Mouse (Mus musculus) neutrophil, adult 5-6 weeks (primary cell): ENCODE measurements around the gene Bcl2. TPM values are rescaled to one million over a fixed set of nuclear protein-coding genes. Genes with fewer than 3 reads are reported as not detected.

Experiments
- ATAC-seq: fragments of 151-379, 151-347 bp; 2 replicates; pipeline ENCODE4 v1.8.0; 2017; ENCODE audit warnings: mild to moderate bottlenecking, moderate TSS enrichment; ENCODE audit not compliant: insufficient number of reproducible peaks, poor library complexity, low FRiP score, severe bottlenecking; ENCODE audit errors: extremely low read depth
- total RNA-seq: library from RNA; stranded (forward); fragments of 200-1000 nt; gene quantifications from 2 replicates; pipeline ENCODE4 v1.2.3, GENCODE M21; 2017

Bcl2 gene
- total RNA-seq, 1 experiment from 2014 or later = 39.3 TPM

DNA sequence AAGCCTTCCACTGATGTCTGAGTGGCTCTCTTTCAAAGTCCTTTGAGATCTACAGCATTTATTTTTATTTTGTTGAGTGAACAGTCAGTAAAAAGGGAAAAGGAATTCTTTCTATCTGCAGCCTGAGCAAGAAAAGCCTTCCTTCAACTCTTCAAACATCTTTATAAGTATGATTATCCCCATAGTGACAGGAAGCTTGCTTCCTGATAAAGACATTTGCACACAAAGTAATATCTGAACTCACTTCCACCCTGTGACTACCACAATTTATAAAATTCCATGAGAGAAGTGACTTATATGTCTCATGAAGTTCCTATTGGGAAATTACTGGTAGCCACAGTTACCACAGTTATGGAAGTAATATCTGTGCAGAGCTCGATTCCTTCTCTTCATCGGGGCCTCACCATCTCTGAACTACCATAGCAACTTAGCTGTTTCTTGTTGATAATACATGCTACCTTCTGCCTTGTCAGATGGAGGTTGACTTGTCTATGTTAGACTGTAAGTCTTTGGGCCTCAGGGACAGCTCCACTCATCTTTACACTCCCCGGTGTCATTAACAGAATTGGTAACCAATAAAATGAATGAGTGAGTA is 82.1 kb downstream of the Bcl2 start:
- no peak for ATAC-seq

DNA sequence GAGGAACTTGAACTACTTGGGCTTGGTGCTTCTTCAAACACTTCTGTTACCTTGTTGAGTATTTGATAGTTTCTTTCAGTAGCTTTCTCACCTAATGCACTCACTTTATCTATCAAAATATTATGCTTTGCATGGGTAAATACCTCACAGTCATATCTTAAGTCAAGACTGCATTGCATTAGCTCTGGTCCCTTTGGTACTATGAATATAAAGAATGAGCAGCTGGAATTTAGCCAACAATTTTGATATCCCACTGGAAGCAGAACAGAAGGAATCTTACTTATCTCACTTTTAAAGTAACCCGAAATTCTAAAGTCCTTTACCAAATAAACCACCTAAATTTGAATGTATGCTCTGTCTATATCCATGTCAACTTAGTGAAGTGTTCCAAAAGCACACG is 83.1 kb downstream of the Bcl2 start:
- no peak for ATAC-seq

DNA sequence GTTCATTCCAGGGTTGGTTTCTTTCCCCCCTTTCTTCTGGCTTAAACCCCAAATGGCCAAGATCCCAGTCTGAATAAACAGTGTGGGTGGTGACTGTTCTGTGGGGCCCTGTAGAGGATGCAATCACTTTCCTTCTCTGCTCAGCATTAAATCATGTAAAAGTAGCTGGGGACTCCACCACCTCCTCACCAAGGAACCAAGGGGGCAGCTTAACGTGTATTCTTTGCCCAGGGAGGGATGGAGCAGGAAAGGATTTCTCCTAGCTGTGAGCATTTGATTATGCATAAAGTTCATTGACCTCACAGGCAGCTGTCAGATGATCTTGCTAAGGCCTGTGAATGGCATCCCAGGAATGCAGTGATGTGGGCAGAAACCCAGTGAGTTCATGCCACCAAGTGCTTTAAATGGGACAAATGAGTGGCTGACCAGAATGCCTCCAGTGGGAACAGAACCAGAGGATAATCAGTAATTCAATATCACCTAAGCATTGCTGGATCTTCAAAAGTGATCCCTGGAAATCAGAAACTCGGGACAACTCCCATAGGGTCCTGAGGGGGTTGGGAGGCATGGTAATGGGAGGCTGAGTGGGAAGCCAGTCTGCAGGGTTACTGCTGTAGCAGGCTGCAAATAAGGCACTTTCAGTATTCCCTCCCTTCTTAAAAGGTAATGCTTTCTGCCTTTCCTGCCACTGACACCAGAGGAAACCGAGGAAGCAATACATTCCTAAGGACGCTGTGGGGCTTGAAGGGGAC is 84.0 kb downstream of the Bcl2 start:
- ATAC-seq = no peak

DNA sequence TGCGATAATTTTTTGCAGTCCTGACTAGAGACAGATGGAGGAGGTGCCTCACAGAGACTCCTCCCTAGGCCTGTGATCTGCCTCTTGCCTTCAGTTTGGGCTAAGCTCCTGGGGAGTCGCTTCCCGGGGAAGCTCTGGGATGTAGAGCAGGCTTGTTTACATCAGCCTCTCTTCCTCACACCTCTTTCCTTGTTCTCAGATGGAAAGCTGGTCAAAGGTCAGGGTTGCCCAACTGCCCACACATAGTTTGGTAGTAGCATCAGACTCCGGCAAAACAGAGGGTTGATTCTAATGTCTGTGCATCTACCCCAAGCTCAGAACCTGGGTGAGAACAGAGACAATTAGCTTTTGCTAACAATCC is 84.6 kb downstream of the Bcl2 start:
- no peak for ATAC-seq

DNA sequence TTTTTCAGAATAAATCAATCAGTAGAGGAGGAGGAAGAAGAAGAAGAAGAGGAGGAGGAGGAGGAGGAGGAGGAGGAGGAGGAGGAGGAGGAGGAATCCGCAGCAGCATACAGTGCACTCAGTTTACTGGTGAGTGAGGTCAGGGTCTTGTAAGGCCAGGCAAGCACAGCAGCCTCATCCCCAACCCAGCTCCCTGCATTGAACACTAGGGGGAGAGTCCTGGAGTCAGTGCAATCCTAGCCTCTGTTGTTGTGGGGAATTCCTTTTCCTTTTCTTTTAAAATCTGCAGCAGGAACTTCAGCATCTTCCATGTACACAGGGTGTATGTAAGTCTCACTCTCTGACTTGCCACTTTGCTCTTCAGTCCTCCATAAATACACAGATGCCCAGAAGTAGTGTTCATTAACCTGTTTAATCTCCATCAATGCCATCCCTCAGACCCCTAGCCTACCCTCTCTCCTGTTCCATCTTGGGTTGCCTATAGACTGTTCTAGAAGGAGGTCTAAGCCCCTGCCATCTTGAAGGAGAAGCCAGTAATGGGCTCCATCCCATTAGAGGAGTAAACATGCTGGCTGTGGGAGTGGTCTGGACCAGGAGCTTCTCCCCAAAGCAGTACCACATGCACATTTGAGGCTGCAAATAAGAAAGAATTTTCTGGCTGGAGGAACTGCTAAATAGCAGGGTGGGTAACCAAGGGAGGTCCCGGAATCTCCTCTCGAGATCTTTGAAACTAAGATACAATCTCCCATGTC is 85.2 kb downstream of the Bcl2 start:
- ATAC-seq = no peak

DNA sequence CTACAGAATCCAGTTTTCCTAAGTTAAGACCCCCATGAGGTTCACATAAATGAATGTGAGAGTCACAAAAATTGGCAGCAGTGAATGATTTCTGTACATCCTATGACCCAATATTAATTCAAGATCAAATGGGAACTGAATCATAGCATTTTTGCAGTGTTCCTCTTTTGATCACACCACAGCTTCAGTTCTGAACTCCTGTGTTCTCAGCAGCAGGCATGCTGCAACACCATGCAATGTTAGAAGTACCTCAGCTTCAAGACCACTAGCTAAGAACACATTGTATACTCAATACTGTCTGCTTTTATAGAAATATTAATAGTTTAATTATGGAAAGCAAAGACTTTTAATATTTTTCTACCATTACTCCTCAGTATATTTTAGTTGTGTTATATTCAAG is 85.8 kb downstream of the Bcl2 start:
- ATAC-seq = no peak

DNA sequence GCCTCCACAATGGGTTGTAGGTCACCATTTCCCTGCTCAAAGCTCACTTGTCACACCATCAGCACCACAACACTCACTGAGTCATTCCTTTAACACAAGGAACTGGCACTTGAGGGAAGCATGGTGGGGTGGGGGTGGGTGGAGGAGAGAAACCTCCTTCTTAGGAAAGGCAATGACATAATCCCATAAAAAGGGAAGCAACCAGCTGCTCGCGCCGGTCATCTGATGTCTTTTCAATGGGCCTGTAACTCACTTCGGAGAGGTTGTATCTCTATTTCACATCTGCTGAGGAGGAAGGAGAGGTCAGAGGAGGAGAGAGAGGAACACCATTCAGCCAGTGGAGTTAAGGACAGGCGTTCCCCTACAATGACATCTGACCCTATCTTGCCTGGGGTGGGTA is 86.8 kb downstream of the Bcl2 start:
- ATAC-seq = peak; percentile 74

DNA sequence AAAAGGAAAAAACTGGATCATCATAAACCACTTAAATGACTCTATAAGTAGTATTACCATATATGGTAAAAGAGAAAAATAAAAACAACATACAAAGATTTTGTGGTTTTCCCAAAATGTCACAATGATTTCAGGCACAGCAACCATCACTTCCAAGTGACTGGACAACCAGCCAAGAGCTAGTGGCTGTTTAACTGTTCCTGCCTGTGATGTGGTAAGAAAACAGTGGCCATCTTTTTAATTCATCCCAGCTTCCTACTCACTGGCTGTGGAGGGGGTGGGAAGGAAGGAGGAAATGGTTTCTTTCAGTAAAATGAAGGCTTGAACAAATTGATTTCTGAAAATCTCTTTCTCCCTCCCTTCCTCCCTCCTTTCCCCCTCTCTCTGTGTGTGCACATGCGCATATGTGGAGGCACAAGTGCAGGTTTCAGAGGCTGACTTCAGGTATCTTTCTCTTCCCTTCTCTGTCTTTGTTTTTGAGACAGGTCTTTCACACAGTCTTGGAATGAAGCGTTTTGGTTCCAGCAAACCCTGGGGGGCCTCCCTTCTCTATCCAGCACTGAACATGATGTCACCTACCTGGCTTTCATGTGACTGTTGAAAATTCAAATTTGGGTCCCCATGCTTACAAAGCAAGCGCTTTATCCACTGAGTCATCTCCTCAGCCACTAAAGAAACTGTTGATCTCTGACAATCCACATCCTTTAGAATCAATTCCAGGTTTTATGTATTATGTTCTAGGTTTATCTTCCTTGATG is 93.7 kb downstream of the Bcl2 start:
- ATAC-seq = no peak

DNA sequence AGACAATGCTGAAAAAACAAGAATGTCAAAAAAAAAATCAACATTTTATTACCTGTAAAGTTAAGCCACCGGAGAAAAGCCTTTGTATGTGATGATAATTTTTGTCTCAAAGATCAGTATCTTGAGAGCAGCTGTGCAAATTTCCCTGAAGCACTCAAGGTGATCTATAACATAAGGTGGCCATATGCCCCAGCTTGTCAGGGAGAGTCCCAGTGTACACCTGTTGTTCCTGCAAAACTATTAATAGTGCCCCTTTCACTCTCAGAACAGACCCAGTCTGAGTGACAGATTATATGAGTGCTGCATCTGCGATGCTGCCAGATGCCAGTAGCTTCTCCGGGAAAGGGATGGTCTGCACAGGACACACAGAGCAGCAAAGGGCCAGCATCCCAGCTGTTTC is 95.3 kb downstream of the Bcl2 start:
- ATAC-seq = no peak

DNA sequence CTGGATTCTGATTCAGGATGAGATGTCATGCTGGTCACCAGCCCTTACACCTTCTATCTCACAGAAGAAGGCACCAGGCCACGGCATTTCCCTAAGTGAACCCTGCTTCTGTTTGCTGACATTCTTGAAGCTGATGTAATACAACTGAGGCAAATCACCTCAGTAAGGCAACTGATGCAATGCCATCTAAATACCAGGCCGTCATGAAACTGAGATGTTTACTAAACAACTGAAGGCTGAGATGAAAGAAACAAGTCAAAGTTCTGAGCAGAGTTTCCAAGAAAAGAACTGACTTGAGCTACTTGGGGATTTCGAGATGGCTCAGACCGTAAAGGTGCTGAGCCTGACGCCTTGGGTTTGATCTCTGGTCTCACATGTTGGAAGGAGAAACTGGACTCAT is 97.1 kb downstream of the Bcl2 start:
- ATAC-seq = no peak

DNA sequence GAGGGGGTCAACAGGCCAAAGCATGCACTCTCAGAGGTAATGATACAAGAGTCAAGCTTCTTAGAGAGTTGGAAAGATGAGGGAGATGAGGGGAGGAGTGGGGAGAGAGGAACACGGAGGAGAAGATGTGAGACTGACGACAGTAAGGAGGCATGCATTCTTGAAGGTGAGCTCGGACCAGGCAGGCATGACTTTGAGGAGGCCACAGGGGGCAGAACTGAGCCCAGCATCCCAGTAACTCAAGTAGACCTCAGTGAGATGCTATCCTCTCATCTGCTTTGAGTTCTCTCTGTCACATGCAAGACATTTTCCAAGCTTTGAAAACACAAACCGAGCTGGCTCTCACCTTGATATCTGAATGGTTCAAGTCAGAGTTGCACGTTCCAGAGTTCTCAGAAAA is 100.7 kb downstream of the Bcl2 start:
- no peak for ATAC-seq

DNA sequence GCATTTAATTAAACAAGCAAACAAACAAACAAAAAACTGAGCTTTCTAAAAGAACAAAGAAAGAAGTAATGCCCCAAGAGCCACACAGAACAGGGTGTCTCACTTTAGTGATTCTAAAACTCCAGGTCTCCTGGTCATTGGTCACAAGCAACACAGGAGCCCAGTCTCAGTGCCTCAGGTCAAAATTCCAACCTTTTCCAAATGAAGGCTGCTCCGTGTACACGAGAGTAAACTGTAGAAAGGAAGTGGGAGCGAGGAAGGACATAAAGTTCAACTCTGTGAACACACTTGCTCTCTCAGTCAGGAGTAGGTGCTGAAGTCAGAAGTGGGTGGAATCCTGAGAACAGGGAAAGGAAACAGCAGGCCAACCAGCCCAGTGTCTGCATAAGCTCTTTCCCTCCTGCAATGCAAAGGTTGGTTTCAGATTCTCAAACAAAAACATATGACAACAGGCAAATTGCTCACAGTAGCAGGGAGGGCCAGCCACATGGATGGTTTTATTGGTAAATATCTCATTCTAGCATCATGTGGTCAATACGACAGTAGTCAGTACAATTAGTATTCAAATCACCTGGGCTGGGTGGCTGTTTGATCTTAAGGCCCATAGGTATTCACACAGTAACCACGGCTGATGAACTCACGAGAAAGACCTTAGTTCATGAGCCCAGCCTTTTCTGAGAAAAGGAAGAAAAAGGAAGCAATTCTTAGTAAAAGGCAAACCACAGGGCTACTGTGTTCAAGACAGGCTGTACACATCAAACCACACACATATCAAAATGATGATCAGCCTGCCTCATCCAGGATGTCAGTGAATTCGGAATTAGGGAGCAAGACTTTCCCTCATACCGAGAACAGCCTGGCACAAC is 101.7 kb downstream of the Bcl2 start:
- ATAC-seq = peak; percentile 17; the same call in 1 of the 2 replicates

DNA sequence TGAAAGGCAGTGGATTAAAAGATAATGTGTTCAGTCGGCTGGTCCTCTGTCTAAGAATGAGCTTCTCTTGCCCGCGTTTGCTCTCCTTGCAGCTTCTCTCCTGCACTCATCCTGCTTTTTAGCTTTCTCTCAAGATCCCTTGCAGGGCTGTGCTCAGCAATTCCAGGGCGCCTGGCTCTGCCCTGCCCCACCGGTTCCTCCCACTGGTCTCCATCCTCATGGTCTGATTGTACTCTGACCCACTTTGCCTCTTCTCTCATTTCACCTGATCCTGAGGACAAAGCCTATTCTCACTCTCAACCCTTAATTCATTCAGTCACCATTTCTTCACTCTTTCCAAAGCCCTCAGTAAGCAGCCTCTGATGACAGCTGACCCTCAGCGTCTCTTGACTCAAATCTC is 102.8 kb downstream of the Bcl2 start:
- no peak for ATAC-seq

DNA sequence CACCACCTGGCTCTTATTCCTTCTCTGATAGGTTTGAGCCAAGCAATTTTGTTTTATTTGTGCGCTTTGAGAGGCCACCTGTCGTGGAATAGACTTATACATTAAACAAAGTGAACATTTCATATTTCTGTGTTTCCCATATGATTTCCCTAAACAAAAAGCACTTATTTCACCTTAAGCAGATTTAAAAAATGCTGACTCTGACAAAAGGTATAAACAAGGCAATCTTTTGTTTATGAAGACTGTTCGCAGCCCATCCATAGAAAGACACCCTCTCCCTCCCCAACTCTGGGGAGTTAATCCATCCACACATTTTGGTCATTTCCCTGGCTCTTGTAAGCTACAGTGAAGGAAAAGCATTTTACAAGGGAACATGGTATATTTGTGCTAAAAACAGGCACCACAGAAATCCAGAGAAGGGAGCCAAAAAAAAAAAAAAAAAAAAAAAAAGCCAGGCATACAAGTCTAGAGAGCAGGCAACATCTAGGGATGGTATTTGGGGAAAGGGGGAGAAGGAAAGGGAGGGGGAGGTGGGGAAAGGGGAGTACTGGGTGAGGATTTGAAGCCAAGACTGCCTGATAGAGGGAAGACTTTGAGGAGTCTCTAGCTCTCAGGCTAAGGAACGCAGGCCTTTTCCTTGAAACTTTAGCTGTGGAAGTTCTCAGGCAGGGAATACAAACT is 105.8 kb downstream of the Bcl2 start:
- ATAC-seq = no peak

DNA sequence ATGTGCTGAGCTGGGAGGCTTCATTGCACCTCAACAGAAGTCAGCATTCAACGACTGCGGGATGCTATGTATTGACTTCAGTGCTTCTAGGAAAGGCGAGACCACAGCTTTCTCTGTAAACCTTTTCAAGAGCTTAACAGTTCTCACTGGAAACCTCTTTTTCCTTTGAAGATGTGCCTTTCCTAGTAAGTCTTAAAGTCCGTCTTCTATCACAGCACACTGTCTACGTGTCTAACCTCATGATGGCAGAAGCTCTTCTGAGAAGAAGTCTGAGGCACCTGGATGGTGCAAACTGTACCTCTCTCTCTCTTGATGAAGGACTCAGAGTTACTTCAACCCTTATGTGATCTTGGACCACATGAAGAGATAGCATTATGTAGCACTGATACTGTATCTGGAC is 107.1 kb downstream of the Bcl2 start:
- ATAC-seq = no peak

DNA sequence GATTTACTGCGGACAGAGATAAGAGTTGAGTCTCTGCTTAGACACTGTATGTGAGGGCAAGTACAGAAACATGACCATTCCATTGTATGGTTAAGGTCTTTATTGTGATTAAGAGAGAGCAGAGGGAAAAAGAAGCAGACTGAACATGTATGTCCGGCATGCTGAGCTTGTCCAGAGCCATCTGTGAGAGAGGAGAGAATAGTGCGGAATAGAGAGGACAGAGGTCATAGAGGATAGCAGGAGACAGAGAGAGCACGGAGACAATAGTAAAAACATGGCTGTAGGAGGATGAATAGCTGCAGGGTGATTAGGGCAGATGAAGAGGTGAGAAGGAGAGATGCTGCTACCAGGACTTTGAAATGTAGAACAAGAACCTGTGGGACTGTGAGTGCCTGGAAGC is 110.7 kb downstream of the Bcl2 start:
- ATAC-seq = no peak

DNA sequence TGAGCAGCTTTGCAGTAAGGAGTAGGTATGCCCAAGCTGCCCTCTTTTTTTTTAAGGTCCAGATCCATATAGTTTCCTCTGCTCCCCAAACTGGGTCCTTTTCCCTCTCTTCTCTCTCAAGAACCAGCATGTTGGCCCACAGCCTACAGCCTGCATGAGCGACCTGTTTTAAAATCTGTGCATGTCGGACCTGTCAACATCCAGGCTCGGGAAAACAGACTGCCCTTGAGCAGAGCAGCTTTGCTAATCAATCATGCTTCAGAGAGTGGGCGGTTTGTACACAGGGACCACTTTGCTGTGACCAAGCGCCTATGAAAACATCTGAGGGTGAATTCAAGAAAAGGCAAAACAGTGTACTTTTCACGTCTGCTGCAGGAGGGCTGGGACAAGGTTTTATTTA is 111.1 kb downstream of the Bcl2 start:
- ATAC-seq = no peak

DNA sequence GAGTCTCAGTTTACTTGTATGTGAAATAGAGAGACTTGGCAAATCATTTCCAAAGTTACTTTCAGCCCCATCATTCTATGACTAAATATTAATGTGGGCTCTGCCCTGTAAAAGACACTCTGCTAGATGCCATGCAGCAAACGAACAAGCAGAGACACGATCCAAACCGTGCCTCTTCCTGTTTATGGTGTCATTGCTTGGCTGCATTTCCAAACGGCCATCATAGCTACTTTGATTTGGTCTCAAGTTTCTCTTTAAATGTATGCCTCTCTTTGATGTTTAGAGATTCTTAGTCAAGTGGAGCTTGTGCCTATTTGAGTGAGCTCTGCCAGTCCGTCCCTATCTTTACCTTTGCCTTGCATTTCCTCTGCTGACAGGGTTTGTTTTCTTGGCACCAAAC is 111.5 kb downstream of the Bcl2 start:
- ATAC-seq = no peak
